Mouse (Mus musculus) ES-E14 (cell line): ENCODE results near the gene Lrrc1.

Experiments
- CHD2 ChIP-seq: IDR thresholded peaks from 2 replicates; pipeline ENCODE4 v1.6.1; 2014; ENCODE audit warnings: mild to moderate bottlenecking, low read depth, low read length, inconsistent platforms
- HCFC1 ChIP-seq: IDR thresholded peaks from 2 replicates; pipeline ENCODE4 v1.6.1; 2012; ENCODE audit warnings: low read length, inconsistent platforms, borderline replicate concordance; ENCODE audit not compliant: insufficient read depth
- MAFK ChIP-seq: IDR thresholded peaks from 2 replicates; pipeline ENCODE4 v1.6.1; 2014; ENCODE audit warnings: mild to moderate bottlenecking, low read depth, low read length, inconsistent platforms; ENCODE audit not compliant: insufficient read depth
- ZNF384 ChIP-seq: IDR thresholded peaks from 2 replicates; pipeline ENCODE4 v1.6.1; 2012; ENCODE audit warnings: low read depth, low read length, inconsistent platforms

DNA sequence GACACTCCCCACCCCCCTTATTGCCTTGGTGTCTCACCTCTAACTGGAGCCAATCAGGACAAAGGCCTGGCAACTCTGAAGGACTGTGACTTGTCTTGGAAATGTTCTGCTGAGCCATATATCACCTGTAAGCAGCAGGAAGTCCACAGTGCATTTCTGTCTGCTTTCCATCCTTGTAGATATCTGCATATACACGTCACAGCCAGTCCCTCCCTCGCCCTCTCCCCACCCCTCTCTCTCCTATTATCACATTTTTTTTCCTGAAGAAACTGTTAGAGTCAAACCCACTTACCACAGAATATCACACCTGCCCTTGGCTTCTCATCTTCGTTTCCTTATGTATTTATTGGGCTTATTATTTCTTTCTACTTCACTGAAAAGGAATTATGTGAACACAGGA is 13.3 kb upstream of the Lrrc1 start:
- TF ChIP-seq HCFC1: no peak
- no peak for TF ChIP-seq ZNF384
- no peak for TF ChIP-seq MAFK
- no peak for TF ChIP-seq CHD2
